Mouse (Mus musculus): ENCODE measurements around the gene Foxn1.

The Foxn1 gene

DNA sequence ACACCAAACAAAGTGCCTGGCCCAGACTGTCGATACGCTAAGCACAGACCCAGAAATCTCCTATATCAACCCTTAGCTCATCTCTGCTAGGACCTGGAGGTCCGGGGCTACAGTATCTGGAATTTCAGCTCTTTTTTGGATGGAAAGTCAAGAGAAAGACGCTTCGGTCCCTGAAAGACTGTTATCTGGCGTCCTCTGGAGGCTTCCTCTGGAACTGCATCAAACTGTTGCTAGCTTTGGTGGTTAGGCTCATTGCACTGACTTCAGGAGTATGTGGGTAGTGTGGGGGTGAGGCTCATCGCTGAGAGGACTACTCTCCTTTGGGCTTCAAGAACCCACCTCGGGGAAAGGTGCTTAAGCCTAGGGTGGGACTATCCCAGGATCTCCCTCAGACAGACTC is 13.3 kb upstream of the Foxn1 start:
- DNase-seq, result peak; percentile 89 to 93

DNA sequence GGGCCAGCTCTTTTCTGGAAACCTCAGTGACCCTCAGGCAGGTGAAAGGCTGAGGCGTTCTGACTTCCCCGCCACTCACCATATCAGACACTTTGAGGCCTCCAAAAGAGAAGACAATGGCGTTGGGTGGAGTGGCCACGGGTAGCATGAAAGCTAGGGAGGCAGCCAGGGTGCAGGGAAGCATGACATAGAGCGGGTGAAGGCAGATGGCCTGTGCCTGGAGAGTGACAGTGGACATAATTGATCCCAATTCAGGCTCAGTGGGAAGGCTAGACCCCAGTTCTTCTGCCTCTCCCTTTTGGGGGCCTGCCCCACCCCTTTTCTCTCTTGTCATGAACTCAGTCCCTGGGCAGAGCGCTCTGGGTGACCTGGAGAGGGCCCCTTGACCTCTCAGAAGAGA is 11.9 kb upstream of the Foxn1 start:
- DNase-seq, result peak; percentile 52

DNA sequence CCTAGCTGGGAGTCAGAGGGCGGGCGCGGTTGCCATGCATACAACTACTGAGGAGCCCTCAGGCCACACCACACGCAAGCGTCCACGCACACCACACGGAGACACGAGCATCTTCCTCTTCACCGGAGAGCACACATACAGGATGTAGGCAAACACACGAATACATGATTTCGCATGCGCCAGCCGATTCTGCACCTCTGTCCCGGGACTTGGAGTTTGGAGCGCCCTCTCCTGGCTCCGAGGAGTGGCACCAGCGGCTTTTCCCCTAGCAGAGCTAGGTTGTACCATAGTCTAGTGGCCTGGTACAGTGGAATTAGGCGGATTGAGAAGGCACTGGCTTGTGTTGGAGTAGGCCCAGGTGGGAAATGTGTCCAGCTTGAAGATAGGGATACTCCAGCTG is 11.0 kb upstream of the Foxn1 start:
- DNase-seq, result peak; percentile 87 to 89

DNA sequence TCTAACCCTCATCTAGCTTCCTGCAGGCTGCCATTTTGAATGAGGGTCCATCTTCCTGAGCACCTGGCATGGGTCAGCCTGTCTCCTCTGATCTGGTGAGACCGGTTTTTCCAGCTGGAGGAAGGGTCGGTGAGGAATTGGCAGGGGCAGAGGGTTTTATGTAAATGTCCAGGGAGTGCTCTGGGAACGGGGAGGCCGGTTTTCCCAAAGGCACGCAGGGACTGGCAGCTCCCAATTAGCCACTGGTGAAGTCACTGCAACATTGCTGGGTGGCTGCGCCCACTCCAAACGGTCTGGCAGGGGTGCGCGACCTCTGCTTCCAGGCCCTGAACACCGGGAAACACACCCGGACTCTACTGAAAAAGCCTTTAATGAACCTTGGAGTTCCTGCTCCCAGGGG is 10.6 kb upstream of the Foxn1 start:
- no peak for DNase-seq

DNA sequence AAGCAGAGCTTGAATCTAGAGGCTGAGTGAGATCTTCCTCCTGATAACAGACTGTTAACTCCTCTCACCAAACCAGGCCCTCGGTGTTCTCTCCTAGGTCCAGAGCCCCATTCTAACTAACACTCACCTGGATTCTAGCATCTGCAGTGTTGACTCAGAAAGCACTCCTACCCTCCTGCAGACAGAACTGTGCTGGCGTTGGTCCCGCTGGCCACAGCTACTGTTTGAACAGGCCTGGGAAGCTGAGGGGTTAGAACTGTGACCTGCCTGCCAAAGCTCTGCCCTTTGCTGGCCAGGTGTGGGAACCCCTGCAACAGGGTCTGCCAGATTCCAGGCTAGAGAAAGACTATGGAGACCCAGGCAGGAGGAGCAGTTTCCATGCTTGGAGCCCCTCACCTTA is 6.4 kb upstream of the Foxn1 start:
- DNase-seq, result no peak

DNA sequence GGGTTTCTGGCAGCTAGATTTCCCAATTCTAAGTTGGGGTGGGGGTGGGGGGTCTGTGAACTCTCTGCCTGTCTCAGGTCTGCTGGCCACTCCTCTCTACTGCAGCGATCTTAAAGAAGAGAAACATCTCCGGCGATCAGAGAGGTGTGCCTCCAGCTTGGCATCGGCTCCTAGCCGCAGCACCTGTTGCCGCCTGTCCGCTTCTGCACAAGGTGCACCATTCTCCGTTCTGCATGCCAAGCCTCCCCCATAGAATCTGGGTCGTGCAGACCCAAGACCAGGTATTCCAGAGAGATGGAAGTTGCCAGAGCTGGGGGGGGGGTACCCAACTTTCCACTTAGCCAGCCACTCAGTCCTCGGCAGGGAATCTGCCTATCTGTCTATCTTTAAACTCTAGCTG is 582 bp downstream of the Foxn1 start:
- no peak for DNase-seq

DNA sequence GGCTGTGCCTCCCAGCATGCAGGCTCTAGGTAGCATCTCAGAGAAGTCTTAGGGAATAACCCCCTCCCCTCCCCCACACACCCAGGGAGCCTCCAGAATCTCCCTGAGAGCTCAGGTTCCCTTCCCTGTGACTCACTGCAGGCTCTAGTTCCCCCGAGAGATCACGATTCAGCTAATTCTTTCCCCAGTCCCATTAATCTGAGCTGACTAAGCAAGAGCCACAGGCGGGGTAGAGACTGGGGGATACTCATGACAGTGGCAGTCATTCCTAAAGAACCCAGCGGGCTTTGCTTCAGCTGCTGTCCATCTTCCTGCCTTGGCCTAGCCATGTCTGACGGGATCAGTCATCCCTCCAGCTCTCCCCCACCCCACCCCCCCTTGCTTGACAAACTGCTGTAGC is 3.7 kb downstream of the Foxn1 start:
- no peak for DNase-seq

DNA sequence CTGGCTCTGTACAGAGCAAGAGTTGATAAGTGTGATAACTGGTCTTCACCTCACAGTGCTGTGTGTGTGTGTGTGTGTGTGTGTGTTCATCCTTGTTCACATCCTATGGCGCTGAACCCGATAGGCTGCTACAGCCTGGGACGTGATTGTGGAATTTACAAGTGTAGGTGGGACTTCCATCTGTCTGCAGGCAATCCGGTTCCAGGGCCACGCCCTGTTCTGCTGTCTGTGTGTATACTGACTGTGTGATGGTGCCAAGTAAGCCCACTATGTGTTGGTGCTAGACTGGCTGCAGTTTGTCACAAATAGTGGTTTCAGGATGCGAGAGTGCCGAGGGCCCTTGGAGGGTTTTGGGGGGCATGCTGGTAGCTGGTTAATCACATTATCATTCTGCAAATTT is 4.1 kb downstream of the Foxn1 start:
- DNase-seq, result no peak

DNA sequence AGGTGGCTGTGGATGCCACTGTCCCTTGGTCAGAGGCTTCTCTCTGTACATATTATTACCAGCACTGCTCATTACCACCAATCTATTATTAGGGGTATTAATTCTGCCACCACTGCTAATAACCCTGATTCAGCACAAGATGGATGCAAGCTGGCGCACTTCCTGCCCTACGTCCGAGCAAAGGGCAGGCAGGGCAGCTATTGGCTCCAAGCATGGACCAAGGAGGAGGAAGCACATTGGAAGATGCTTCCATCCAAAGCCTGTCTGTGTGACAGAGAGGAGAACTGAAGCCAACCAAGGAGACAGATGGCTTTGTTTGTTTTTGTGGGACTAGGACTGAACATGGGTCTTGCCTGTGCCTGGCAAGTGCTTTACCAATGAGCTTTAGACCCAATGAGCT is 5.4 kb downstream of the Foxn1 start:
- peak; percentile 61 to 62 for DNase-seq

DNA sequence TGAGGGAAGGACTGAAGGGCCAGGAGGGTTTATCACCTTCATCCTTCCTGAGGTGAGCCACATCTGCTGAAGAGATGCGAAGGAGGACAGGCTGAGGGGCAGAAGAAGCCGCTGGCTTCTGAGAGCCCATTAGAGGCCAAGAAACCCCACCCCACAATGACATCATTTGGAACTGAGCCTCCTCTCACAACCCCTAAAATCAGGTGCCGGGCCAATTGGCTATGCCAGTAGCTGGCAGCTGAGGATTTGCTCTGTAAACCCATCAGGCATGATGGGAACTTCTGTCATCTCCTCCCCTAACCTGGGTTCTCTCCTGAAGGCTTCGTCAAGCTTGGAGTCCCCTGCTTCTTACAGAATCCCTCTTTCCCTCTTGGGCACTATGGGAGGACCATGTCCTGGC is 6.0 kb downstream of the Foxn1 start:
- DNase-seq, result peak; percentile 87

DNA sequence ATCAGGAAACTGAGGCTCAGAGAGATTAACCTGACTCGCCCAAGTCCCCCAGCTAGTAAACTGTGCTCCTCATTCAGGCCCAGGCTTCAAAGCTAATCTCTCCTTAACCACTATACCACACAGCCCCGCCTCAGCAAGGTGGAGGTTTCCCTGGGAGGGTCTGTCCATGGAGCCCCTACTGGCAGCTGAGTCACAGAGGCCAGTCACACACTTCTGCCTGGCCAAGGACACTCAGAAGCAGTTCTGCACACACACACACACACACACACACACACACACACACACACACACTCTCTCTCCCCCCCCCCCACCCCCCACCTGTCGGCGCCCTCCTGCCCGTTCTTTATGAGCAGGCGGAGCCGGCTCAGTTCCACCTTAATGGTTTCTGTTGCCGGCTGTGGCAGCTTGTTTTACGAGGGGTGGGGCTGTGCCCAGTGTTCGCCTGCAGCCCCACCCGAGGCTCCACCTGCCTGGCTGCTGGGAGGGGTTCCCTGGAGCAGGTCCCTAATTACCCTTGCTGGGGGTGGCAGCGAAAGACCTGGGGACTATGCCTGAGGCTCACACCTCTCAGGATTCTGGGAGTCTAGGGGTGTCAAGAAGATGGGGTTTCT is 8.7 kb downstream of the Foxn1 start:
- no peak for DNase-seq

DNA sequence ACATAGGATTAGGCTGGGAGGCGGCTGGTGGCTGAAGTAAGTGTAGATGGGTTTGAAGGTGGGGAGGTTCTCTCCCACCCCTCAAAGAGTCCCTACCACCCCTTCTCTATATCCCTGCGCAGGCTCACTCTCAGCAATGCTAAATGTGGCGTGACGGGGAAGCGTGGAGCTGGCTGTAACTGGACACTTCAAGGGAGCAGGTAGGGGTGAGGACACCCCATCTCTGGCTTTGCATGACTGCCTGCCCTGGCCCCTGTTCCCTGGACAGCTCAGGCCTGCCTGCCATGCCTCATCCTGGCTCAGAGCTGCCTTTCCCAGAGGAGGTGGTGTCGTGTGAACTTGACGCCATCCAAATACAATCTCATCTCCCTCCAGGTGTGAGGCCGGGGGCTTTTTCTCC is 12.2 kb downstream of the Foxn1 start:
- no peak for DNase-seq

DNA sequence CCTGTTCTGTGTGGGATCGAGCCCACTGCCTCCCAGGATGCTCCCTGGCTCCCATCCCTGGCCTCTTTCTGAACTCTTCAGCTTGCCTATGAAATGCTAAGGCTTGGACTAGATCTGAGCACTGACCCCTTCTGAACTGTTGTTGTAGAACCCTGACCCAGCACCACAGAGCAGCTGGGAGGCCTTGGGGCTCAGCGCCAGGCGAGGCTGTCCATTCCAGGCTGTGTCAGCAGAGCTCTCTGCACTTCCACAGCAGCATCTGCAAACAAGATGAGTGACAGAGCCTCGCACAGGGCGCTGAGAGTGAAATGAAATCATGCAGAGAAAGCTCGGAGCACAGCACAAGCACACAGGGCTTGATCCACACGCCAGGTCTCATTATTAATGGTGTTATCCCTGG is 13.7 kb downstream of the Foxn1 start:
- DNase-seq, result no peak

DNA sequence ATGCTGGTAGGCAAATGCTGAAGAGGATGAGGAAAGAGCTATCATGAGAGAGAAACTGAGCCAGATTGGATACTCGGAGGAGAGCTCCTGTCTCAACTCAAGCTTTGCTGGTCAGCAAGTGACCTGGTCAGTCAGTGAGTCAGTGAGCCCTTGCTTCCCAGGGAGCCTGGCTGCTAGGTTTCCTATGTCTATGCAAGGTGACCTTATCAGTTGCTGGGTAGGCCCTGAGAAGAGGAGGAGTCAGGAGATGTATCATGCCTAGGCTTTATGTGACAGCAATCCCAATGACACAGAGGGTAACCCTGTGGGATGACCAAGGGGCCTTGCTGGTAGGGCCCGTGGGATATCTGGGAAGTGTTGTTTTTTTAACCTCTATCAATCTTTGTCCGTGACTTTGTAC is 14.2 kb downstream of the Foxn1 start:
- no peak for DNase-seq

DNA sequence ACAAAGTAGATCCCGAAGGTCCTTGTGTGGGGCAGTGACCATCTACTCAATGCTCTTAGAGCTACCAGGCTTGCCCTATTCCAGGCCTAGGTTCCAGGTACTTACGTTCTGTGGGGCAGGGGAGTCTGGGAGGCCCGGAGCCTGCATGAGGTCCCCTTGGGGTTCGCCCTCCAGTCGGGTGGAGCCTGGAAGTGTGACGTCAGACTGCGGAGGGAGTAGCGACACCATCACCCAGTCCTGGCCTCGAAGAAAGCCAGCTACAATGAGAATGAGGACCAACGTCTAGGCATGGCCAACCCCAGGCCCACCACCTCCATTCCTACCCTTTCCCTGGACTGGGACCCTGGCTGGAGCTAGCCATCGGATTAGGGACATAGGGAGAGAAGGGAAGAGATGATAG is 14.6 kb downstream of the Foxn1 start:
- DNase-seq, result no peak

DNA sequence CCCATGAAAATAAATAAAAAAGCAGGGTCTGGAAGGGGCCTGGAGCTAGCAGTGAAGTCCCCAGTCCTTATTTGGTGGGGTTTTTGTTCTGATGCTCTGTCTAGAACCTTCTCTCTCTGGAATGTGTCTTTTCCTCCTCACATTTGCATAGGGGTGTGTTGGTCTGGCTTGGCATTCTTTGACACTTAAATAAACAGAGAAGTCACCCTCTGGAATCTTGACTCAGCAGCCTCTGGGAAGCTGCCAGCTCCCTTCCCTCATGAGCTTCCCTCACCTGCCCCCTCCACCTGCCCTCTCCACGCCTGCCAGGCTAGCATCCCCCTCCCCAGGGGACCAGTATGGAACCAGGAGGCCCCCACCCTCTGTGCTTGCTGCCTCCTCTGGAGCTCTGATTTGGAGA is 16.0 kb downstream of the Foxn1 start:
- no peak for DNase-seq

DNA sequence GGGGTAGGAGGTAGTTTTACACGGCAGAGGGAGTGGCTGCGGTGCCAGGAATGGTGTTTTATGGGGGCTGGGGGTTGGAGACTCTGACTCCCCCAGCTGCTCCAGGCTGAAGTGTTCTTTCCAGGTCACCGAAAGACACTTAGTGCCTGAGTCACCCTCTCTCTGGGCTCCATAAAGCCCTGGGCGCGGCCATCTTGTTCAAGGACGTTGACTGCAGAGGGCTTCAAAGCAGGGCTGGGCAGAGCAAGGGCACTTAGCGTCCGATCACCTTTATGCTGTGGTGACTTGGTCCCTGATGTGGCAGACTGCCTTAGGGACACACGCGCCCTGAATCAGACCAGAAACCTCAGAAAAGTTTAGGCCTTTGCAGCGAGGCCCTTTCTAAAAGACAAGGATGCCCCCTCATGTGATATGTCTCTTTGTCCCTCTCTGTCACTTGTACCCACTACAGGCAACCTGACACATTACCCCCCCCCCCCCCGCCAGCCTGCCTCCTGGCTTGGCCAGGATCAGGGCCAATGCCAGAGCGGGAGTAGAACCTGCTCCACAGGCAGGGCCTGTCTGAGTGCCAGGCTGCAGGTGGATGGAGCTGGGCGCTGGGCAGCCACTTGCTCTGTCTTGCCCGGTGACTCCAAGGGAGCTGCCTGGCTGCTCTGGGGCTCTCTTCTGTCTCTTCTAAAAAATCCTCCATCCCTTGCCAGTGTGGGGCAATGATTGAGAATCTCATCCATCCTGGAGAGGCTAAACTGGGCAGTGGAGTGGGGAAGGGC is 18.7 kb downstream of the Foxn1 start:
- no peak for DNase-seq

DNA sequence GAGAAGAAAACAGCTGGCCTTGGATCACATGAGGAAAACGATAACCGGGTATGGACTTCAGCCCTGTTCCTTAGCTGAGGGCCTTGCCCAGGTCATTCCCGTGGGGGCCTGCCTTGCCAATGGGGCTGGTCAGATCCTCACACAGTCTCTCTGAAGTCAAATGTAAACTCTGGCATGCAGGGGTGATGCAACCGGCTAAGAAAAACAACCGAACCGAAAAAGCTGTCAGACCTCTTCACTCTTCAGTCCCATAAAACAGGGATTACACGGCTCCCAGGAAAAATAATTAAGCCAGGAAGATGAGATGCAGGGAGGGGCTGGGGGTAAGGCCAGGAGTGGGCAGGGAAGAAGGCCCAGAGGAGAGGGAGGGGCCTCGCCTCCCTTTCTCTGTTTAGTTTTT is 22.3 kb downstream of the Foxn1 start:
- DNase-seq, result no peak

DNA sequence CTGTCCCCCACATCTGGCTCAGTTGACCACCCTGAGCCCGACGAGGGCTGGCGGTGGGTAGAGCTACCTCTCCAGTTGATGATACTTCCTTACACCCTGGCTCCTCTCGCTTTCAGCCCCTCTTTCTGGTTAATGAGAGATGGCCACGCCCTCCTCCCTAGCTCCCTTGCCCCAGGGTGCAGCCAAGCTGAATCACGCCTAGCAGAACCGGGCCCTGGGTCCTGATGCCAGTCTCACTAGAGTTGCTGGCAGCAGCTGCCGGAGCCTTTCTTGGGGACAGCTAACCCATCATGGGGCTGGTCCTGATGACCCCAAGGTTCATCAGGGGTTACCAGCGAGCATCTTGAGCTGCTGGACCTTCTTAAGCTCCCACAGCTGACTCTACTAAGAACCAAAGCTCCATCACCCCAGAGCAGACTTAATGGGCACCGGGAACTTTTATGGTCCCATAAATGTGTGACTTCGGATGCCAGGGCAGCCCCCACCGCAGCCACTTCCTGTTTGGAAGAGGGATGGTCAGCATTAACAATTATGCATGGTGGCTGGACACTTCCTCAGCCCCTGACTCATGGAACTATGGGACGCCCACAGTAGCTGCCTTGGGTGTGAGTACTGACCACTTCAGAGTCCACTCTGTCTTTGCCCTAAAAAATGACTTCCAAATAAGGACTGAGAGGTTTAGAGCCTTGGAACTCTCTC is 22.9 kb downstream of the Foxn1 start:
- DNase-seq, result no peak

DNA sequence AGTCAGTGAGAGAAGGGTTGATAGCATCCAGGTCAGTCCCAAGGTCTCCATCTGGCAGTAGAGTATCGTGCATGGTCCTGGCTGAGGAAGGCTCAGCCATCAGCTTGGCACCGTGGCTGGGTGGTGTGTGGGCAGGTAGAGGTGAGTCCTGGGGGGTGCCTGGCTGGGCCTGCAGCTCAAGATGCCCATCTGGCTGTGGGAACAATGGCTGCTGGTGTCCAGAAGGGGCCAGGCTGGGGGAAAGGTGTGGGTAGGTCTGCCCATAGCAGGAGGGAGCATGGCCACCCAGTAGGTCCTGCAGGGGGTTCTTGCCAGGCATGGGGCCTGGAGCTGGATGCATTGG is 25.6 kb downstream of the Foxn1 start:
- DNase-seq, result no peak

DNA sequence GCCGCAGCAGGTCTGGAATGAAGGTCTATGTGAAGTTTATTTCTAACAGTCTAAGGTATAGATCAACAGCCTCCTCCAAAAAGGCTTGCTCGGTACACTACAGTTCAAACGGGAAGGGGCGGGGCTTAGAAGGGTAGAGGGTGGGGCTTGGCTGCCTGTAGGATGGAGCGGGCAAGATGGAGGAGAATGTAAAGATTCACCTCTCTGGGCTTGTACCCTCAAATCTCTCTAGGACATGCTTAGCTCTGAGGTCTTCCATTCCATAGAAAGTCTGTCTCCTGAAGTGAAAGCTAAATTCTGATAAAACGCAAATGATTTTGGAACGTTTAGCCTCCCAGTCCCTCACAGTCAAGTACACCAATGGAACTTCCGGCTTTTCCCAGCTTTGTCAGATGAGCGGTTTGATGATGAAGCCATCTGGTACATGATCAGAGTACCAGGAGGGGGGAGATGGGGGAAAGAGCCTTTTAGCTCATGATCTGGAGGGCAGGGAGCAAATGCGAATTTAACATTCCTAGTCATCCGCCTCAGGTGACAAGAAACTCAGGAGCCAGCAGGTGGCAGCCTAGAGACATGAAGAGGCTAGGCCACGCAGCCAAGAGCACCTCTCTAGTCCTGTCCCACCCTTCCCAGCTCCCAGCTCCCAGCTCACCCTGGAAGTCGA is 26.1 kb downstream of the Foxn1 start:
- peak; percentile 92 to 94 for DNase-seq

DNA sequence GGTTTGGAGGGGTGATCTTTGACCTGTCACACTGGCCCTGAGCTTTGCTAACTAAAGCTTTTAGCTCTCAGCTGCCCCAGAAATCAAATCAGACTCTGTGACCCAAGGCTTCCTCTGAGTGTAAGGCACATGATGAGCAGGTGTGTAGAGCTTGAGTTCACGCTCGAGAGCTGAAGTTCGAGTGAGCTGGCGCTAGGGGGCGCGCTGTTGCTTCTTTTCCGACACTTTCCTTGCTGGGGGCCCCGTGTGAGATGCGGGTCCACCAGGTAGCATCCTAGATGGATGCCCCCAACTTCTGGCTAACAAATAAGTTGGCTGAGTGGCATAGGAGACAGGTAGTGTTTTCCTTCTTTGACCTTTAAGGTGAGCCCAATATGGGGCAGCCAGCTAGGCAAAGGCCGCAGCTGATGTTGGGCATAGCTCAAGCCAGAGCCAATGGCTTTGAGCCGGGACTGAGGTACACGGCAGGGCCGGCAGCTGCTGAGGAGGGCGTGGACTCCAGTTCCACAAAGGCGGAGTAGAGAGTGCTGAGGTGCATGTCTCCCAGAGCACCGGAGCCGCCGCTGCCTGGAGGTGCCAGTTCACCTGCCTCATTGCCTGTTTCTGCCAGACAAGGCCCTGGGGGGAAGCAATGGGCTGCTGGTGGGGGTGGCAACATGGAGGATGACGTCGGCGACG is 27.9 kb downstream of the Foxn1 start:
- DNase-seq, result peak; percentile 67 to 77
